Mouse (Mus musculus): Measurements from ENCODE around the gene Kcnh3.

DNA sequence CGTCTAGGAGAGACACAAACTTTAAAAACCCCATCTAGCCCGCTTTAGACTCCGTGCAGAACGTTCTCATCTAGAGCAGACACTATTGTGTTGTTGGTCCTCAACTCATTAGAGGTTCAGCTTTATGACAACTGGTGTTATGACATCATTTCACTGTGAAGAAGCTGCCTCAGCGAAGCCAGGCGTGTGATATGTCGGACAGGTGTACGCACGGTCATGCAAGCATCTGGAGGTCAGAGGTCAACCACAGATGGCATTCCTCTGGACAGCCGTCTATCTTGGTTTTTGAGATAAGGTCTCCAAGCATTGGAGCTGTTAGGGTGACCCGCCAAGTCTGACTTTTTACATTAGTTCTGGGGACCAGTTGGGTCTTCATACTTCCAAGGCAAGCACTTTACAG lies 65.9 kb downstream of the Kcnh3 start:
- TF ChIP-seq CTCF (IDR thresholded peaks at IDR 0.05; ENCODE audit: extremely low read depth, insufficient read length, insufficient replicate concordance, low read depth, low read length), result no peak
- no peak for TF ChIP-seq POLR2A (IDR thresholded peaks at IDR 0.05; ENCODE audit: low read depth, low read length)
